Mouse (Mus musculus): ENCODE data around the gene Hopx. TPM values are rescaled to one million over a fixed set of nuclear protein-coding genes. Genes with fewer than 3 reads are reported as not detected.

Gene Hopx
- polyA plus RNA-seq, 1 experiment, result 26.1 TPM

- no peak overlapping the region for H3K4me3 ChIP-seq (ENCODE audit: control insufficient read depth, insufficient read depth, low read length)
- WGBS, result 94% methylated on average over 6 of the region's 6 CpGs
- no peaks in the 10 kb centered on the region for H3K4me1 ChIP-seq (replicated peaks; ENCODE audit: control insufficient read depth, insufficient read depth, low read length)
- no peaks in the 10 kb centered on the region for H3K36me3 ChIP-seq (ENCODE audit: control insufficient read depth, insufficient read depth, low read length)
- TF ChIP-seq POLR2A (IDR thresholded peaks at IDR 0.05; ENCODE audit: control insufficient read depth, extremely low read depth, insufficient read depth, low read length, poor library complexity), result no peak
- no peak for TF ChIP-seq CTCF (IDR thresholded peaks at IDR 0.05; ENCODE audit: borderline replicate concordance, control insufficient read depth, extremely low read depth, insufficient read depth, low read length, poor library complexity)
- no peak overlapping the region for H3K27ac ChIP-seq (ENCODE audit: control insufficient read depth, insufficient read depth, low read length)
- DNase-seq, result no peak
- H3K27me3 ChIP-seq (ENCODE audit: control insufficient read depth, insufficient read depth, low read length), result no peaks in the 10 kb centered on the region
Observed at GRCm38 (mm10) chr5:77108806-77109205, 6.1 kb downstream of the Hopx start.

GRCm38 (mm10) chr5:77107146-77107822 lies 7.6 kb downstream of the Hopx start:
- 91% methylated on average over 11 of the region's 11 CpGs for WGBS
- TF ChIP-seq CTCF (IDR thresholded peaks at IDR 0.05; ENCODE audit: borderline replicate concordance, control insufficient read depth, extremely low read depth, insufficient read depth, low read length, poor library complexity) (no peak), POLR2A (IDR thresholded peaks at IDR 0.05; ENCODE audit: control insufficient read depth, extremely low read depth, insufficient read depth, low read length, poor library complexity) (no peak)

GRCm38 (mm10) chr5:77102522-77103365 lies 12.2 kb downstream of the Hopx start:
- 95% methylated on average over 15 of the region's 15 CpGs for WGBS
- Histone ChIP-seq H3K27ac (ENCODE audit: control insufficient read depth, insufficient read depth, low read length) (no peak overlapping the region), H3K4me3 (ENCODE audit: control insufficient read depth, insufficient read depth, low read length) (no peak overlapping the region), H3K36me3 (ENCODE audit: control insufficient read depth, insufficient read depth, low read length) (no peaks in the 10 kb centered on the region), H3K27me3 (ENCODE audit: control insufficient read depth, insufficient read depth, low read length) (no peaks in the 10 kb centered on the region), H3K4me1 (replicated peaks; ENCODE audit: control insufficient read depth, insufficient read depth, low read length) (no peaks in the 10 kb centered on the region)
- no peak for TF ChIP-seq POLR2A (IDR thresholded peaks at IDR 0.05; ENCODE audit: control insufficient read depth, extremely low read depth, insufficient read depth, low read length, poor library complexity)
- no peak for TF ChIP-seq CTCF (IDR thresholded peaks at IDR 0.05; ENCODE audit: borderline replicate concordance, control insufficient read depth, extremely low read depth, insufficient read depth, low read length, poor library complexity)
- DNase-seq, result no peak

More at GRCm38 (mm10) chr5:77107146-77107822, 7.6 kb downstream of the Hopx start:
- Histone ChIP-seq H3K36me3 (ENCODE audit: control insufficient read depth, insufficient read depth, low read length) (no peaks in the 10 kb centered on the region), H3K27me3 (ENCODE audit: control insufficient read depth, insufficient read depth, low read length) (no peaks in the 10 kb centered on the region), H3K4me1 (replicated peaks; ENCODE audit: control insufficient read depth, insufficient read depth, low read length) (no peaks in the 10 kb centered on the region), H3K27ac (ENCODE audit: control insufficient read depth, insufficient read depth, low read length) (no peak overlapping the region), H3K4me3 (ENCODE audit: control insufficient read depth, insufficient read depth, low read length) (no peak overlapping the region)
- DNase-seq, result no peak

- DNase-seq, result no peak
- 92% methylated on average over 6 of the region's 6 CpGs for WGBS
- H3K4me1 ChIP-seq (replicated peaks; ENCODE audit: control insufficient read depth, insufficient read depth, low read length), result 0 out of 2 replicates have a peak, but pooled peaks cover 2% of the 10 kb centered on the region
- H3K27me3 ChIP-seq (ENCODE audit: control insufficient read depth, insufficient read depth, low read length), result no peaks in the 10 kb centered on the region
- H3K27ac ChIP-seq (ENCODE audit: control insufficient read depth, insufficient read depth, low read length), result no peak overlapping the region
- TF ChIP-seq POLR2A (IDR thresholded peaks at IDR 0.05; ENCODE audit: control insufficient read depth, extremely low read depth, insufficient read depth, low read length, poor library complexity) (no peak), CTCF (IDR thresholded peaks at IDR 0.05; ENCODE audit: borderline replicate concordance, control insufficient read depth, extremely low read depth, insufficient read depth, low read length, poor library complexity) (no peak)
- no peak overlapping the region for H3K4me3 ChIP-seq (ENCODE audit: control insufficient read depth, insufficient read depth, low read length)
- H3K36me3 ChIP-seq (ENCODE audit: control insufficient read depth, insufficient read depth, low read length), result no peaks in the 10 kb centered on the region
Observed at GRCm38 (mm10) chr5:77100691-77101090, 14.2 kb downstream of the Hopx start.

- TF ChIP-seq CTCF (IDR thresholded peaks at IDR 0.05; ENCODE audit: borderline replicate concordance, control insufficient read depth, extremely low read depth, insufficient read depth, low read length, poor library complexity) (no peak), POLR2A (IDR thresholded peaks at IDR 0.05; ENCODE audit: control insufficient read depth, extremely low read depth, insufficient read depth, low read length, poor library complexity) (no peak)
- Histone ChIP-seq H3K4me1 (replicated peaks; ENCODE audit: control insufficient read depth, insufficient read depth, low read length) (peaks cover 4% of the 10 kb centered on the region; the same call in 1 of the 2 replicates), H3K4me3 (ENCODE audit: control insufficient read depth, insufficient read depth, low read length) (no peak overlapping the region), H3K27me3 (ENCODE audit: control insufficient read depth, insufficient read depth, low read length) (0 out of 2 replicates have a peak, but pooled peaks cover 2% of the 10 kb centered on the region), H3K36me3 (ENCODE audit: control insufficient read depth, insufficient read depth, low read length) (no peaks in the 10 kb centered on the region), H3K27ac (ENCODE audit: control insufficient read depth, insufficient read depth, low read length) (no peak overlapping the region)
- no peak for DNase-seq
- 87% methylated on average over 6 of the region's 6 CpGs for WGBS
Observed at GRCm38 (mm10) chr5:77099997-77100380, 14.9 kb downstream of the Hopx start.

- no peak for DNase-seq
- H3K4me3 ChIP-seq (ENCODE audit: control insufficient read depth, insufficient read depth, low read length), result no peak overlapping the region
- no peak overlapping the region for H3K27ac ChIP-seq (ENCODE audit: control insufficient read depth, insufficient read depth, low read length)
Observed at GRCm38 (mm10) chr5:77099317-77099996, 15.5 kb downstream of the Hopx start.

More at GRCm38 (mm10) chr5:77099317-77099996, 15.5 kb downstream of the Hopx start:
- no peak for TF ChIP-seq CTCF (IDR thresholded peaks at IDR 0.05; ENCODE audit: borderline replicate concordance, control insufficient read depth, extremely low read depth, insufficient read depth, low read length, poor library complexity)
- TF ChIP-seq POLR2A (IDR thresholded peaks at IDR 0.05; ENCODE audit: control insufficient read depth, extremely low read depth, insufficient read depth, low read length, poor library complexity), result no peak
- WGBS, result 39% methylated on average over 11 of the region's 11 CpGs
- H3K4me1 ChIP-seq (replicated peaks; ENCODE audit: control insufficient read depth, insufficient read depth, low read length), result peaks cover 10% of the 10 kb centered on the region; the same call in 1 of the 2 replicates
- 0 out of 2 replicates have a peak, but pooled peaks cover 2% of the 10 kb centered on the region for H3K27me3 ChIP-seq (ENCODE audit: control insufficient read depth, insufficient read depth, low read length)
- no peaks in the 10 kb centered on the region for H3K36me3 ChIP-seq (ENCODE audit: control insufficient read depth, insufficient read depth, low read length)
